Mouse (Mus musculus): ENCODE measurements around the gene Acot8. TPM values are rescaled to one million over a fixed set of nuclear protein-coding genes. Genes with fewer than 3 reads are reported as not detected.
A peak's percentile ranks its signal among the peaks of the same experiment; 100 is the strongest.

The Acot8 gene
- total and polyA plus RNA-seq, 3 experiments: 11.9 to 26.8 (median 15.8) TPM

GRCm38 (mm10) chr2:164773229-164773988, 31.3 kb downstream of the Acot8 start:
- no peak overlapping the region for H3K9ac ChIP-seq (ENCODE audit: insufficient read depth, low read depth)
- H3K4me2 ChIP-seq (ENCODE audit: insufficient read depth, low read depth, poor library complexity, severe bottlenecking): no peak overlapping the region
- H3K4me3 ChIP-seq (replicated peaks in 1 of 3; ENCODE audit: low read depth in 2 of 3, low read length in 2 of 3, poor library complexity in 1 of 3): no peak overlapping the region
- in situ Hi-C loops (cut with MboI; ENCODE audit: low pct_ligation_motif_present, low pct_unique_long_range_greater_than_20kb, low sequenced_read_pairs) (no loop called here), dilution Hi-C loops (cut with MboI; ENCODE audit: extremely low pct_ligation_motif_present, extremely low pct_unique_long_range_greater_than_20kb, low sequenced_read_pairs) (no loop called here)
- no peaks in the 10 kb centered on the region for H3K9me3 ChIP-seq (replicated peaks; ENCODE audit: low read length)
- DNase-seq (ENCODE audit: extremely low read depth): no peak
- peaks cover 10% of the 10 kb centered on the region; the same call in 1 of the 2 replicates for H3K79me2 ChIP-seq (replicated peaks; ENCODE audit: control insufficient read depth, extremely low read depth, insufficient read depth, poor library complexity, severe bottlenecking)
- peaks cover 17 to 33% of the 10 kb centered on the region in 2 experiments for H3K36me3 ChIP-seq (replicated peaks in 1 of 2; ENCODE audit: control insufficient read depth in 1 of 2, insufficient read depth in 1 of 2, low read length in 1 of 2)
- TF ChIP-seq ZNF384 (IDR thresholded peaks at IDR 0.05; ENCODE audit: low read depth, low read length): no peak
- TF ChIP-seq TCF12 (IDR thresholded peaks at IDR 0.05; ENCODE audit: low read depth, low read length): no peak
- TF ChIP-seq NRF1 (IDR thresholded peaks at IDR 0.05; ENCODE audit: low read depth, low read length): no peak
- no peak for TF ChIP-seq MAZ (IDR thresholded peaks at IDR 0.05; ENCODE audit: low read depth, low read length)
- TF ChIP-seq ZMIZ1 (IDR thresholded peaks at IDR 0.05; ENCODE audit: low read depth, low read length): peak; percentile 39; the same call in 1 of the 2 replicates
- TF ChIP-seq MXI1 (IDR thresholded peaks at IDR 0.05; ENCODE audit: low read depth, low read length): no peak
- no peak for TF ChIP-seq ZKSCAN1 (IDR thresholded peaks at IDR 0.05; ENCODE audit: borderline replicate concordance, low read depth, low read length)
- TF ChIP-seq USF1 (IDR thresholded peaks at IDR 0.05; ENCODE audit: low read depth, low read length): no peak
- TF ChIP-seq SIN3A (IDR thresholded peaks at IDR 0.05; ENCODE audit: low read length): no peak
- peak; percentile 51; the same call in 1 of the 2 replicates for TF ChIP-seq POLR2AphosphoS2 (IDR thresholded peaks at IDR 0.05; ENCODE audit: low read depth, low read length)
- no peak for TF ChIP-seq SMC3 (IDR thresholded peaks at IDR 0.05; ENCODE audit: low read depth, low read length)
- TF ChIP-seq NELFE (IDR thresholded peaks at IDR 0.05; ENCODE audit: low read depth, low read length): no peak
- TF ChIP-seq HCFC1 (IDR thresholded peaks at IDR 0.05; ENCODE audit: low read depth, low read length): no peak
- TF ChIP-seq POLR2A (IDR thresholded peaks at IDR 0.05; ENCODE audit: low read depth, low read length): peak; percentile 24
- no peak for TF ChIP-seq CTCF (conservative IDR thresholded peaks at IDR 0.05 in 1 of 2, IDR thresholded peaks at IDR 0.05 in 1 of 2; ENCODE audit: low read depth in 2 of 2, low read length in 2 of 2)
- TF ChIP-seq RCOR1 (conservative IDR thresholded peaks at IDR 0.05; ENCODE audit: low read depth, low read length): no peak
- TF ChIP-seq TBP (conservative IDR thresholded peaks at IDR 0.05; ENCODE audit: low read depth, low read length): no peak
- peaks cover 20% of the 10 kb centered on the region for H3K27me3 ChIP-seq (replicated peaks)
- no peak overlapping the region for H3K27ac ChIP-seq (ENCODE audit: insufficient read depth, low read depth)
- peaks cover 7 to 19% of the 10 kb centered on the region in 2 experiments for H3K4me1 ChIP-seq (ENCODE audit: control insufficient read depth in 1 of 2, insufficient read depth in 2 of 2)

DNA sequence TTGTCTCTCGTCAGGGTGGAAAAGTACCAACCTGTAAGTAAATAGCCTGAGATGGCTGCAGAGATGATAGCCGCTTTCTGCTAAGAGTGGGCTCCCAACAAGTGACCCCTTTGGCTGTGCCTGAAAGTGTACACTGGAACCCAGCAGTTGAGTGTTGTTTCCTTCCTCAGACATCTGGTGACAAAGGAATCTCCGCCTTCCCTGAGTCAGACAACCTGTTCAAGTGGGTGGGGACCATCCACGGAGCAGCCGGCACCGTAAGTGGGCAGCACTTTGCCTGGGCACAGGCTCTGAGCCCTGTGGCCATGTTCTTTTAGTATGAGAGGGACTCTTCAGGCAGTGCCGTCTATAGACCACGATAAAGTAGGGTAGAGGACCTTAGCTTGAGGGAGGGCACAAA, 33.6 kb downstream of the Acot8 start:
- H3K27me3 ChIP-seq (replicated peaks): no peaks in the 10 kb centered on the region
- peak overlapping the region; percentile 73 to 98 (median 92) for H3K4me3 ChIP-seq (replicated peaks in 1 of 3; ENCODE audit: low read depth in 2 of 3, low read length in 2 of 3, poor library complexity in 1 of 3)
- H3K79me2 ChIP-seq (replicated peaks; ENCODE audit: control insufficient read depth, extremely low read depth, insufficient read depth, poor library complexity, severe bottlenecking): peaks cover 10% of the 10 kb centered on the region; the same call in 1 of the 2 replicates
- peak overlapping the region; percentile 73; the same call in 1 of the 2 replicates for H3K4me2 ChIP-seq (ENCODE audit: insufficient read depth, low read depth, poor library complexity, severe bottlenecking)
- peaks cover 9 to 28% of the 10 kb centered on the region in 2 experiments for H3K4me1 ChIP-seq (ENCODE audit: control insufficient read depth in 1 of 2, insufficient read depth in 2 of 2)
- DNase-seq (ENCODE audit: extremely low read depth): no peak
- dilution Hi-C loops (cut with MboI; ENCODE audit: extremely low pct_ligation_motif_present, extremely low pct_unique_long_range_greater_than_20kb, low sequenced_read_pairs): no loop called here
- H3K9me3 ChIP-seq (replicated peaks; ENCODE audit: low read length): no peaks in the 10 kb centered on the region
- in situ Hi-C loops (cut with MboI; ENCODE audit: low pct_ligation_motif_present, low pct_unique_long_range_greater_than_20kb, low sequenced_read_pairs): no loop called here
- no peak for TF ChIP-seq GABPA (IDR thresholded peaks at IDR 0.05; ENCODE audit: insufficient replicate concordance, low read depth, low read length)
- TF ChIP-seq USF2 (conservative IDR thresholded peaks at IDR 0.05; ENCODE audit: low read depth, low read length): no peak
- TF ChIP-seq MXI1 (IDR thresholded peaks at IDR 0.05; ENCODE audit: low read depth, low read length): no peak
- TF ChIP-seq RAD21 (IDR thresholded peaks at IDR 0.05; ENCODE audit: low read depth, low read length): no peak
- no peak for TF ChIP-seq TCF12 (IDR thresholded peaks at IDR 0.05; ENCODE audit: low read depth, low read length)
- no peak for TF ChIP-seq ZC3H11A (IDR thresholded peaks at IDR 0.05; ENCODE audit: low read depth, low read length)
- no peak for TF ChIP-seq RCOR1 (conservative IDR thresholded peaks at IDR 0.05; ENCODE audit: low read depth, low read length)
- no peak for TF ChIP-seq MAZ (IDR thresholded peaks at IDR 0.05; ENCODE audit: low read depth, low read length)
- TF ChIP-seq SMC3 (IDR thresholded peaks at IDR 0.05; ENCODE audit: low read depth, low read length): no peak
- no peak for TF ChIP-seq USF1 (IDR thresholded peaks at IDR 0.05; ENCODE audit: low read depth, low read length)
- TF ChIP-seq ELF1 (IDR thresholded peaks at IDR 0.05; ENCODE audit: low read depth, low read length): no peak
- no peak for TF ChIP-seq PAX5 (IDR thresholded peaks at IDR 0.05; ENCODE audit: low read length)
- no peak for TF ChIP-seq ETS1 (conservative IDR thresholded peaks at IDR 0.05; ENCODE audit: low read depth, low read length)
- TF ChIP-seq NELFE (IDR thresholded peaks at IDR 0.05; ENCODE audit: low read depth, low read length): no peak
- no peak for TF ChIP-seq MAX (IDR thresholded peaks at IDR 0.05; ENCODE audit: low read length)
- no peak for TF ChIP-seq ZMIZ1 (IDR thresholded peaks at IDR 0.05; ENCODE audit: low read depth, low read length)
- no peak for TF ChIP-seq BHLHE40 (IDR thresholded peaks at IDR 0.05; ENCODE audit: low read depth, low read length)
- peaks cover 32 to 55% of the 10 kb centered on the region in 2 experiments for H3K36me3 ChIP-seq (replicated peaks in 1 of 2; ENCODE audit: control insufficient read depth in 1 of 2, insufficient read depth in 1 of 2, low read length in 1 of 2)
- H3K27ac ChIP-seq (ENCODE audit: insufficient read depth, low read depth): no peak overlapping the region
- H3K9ac ChIP-seq (ENCODE audit: insufficient read depth, low read depth): no peak overlapping the region; the same call in 1 of the 2 replicates

Data from CH12.LX (cell line).